Comparison of ENCODE assay signal across 12 mouse cellular contexts in the genomic region with DNA sequence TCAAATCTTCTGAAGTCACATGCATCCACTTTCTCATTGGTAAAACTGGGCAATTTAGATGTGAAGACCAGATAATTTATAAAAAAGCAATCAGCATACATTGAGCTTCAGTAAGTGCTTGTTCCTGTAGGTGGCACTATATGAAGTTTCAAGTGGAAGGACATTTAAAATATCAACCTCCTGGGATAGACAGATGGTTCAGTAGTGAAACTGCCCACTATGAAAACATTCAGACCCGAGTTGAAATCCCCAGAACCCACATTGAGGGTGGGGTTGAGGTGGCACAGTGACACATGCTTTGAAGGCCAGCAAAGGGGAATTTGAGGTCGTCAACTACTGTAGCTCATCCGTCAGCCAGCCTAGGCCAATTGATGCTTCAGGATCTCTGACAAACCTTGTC.
DNase-seq lines count a peak whose midpoint lies in the region; ATAC-seq and TF ChIP-seq lines count a peak whose summit lies in the region.
"Had no signal": no experiment of that assay in that cellular context is flagged by ENCODE, and none has a peak within 500 bp of the region (broad histone marks: within the 10 kb centered on the region; RNA-seq: fewer than 3 reads in every experiment).

No protein-coding gene starts in this region.

- no peaks in the 10 kb centered on the region for H3K27me3 ChIP-seq in kidney, postnatal 0 days (ENCODE audit: insufficient read depth, low read length)
- no peaks in the 10 kb centered on the region for H3K27me3 ChIP-seq in E14TG2a.4 (ENCODE audit: insufficient read depth, low read length)
- H3K27me3 ChIP-seq: embryonic facial prominence, embryonic 13.5 days; limb, embryonic 13.5 days had no signal

- no peak overlapping the region for H3K27ac ChIP-seq in gastrocnemius, adult 2 months
- no peak overlapping the region for H3K27ac ChIP-seq in kidney, postnatal 0 days
- H3K27ac ChIP-seq: embryonic facial prominence, embryonic 13.5 days; limb, embryonic 13.5 days had no signal

- H3K9me3 ChIP-seq in kidney, postnatal 0 days (replicated peaks; ENCODE audit: low read length), result no peaks in the 10 kb centered on the region
- H3K9me3 ChIP-seq in E14TG2a.4 (ENCODE audit: low read length), result no peaks in the 10 kb centered on the region
- H3K9me3 ChIP-seq: embryonic facial prominence, embryonic 13.5 days; limb, embryonic 13.5 days had no signal

- no peak overlapping the region for H3K4me3 ChIP-seq in gastrocnemius, adult 2 months
- H3K4me3 ChIP-seq in kidney, postnatal 0 days (replicated peaks; ENCODE audit: low read depth, low read length), result no peak overlapping the region
- no peak overlapping the region for H3K4me3 ChIP-seq in E14TG2a.4 (replicated peaks; ENCODE audit: low read length)
- H3K4me3 ChIP-seq: embryonic facial prominence, embryonic 13.5 days; limb, embryonic 13.5 days had no signal

- TF ChIP-seq CTCF in gastrocnemius, adult 2 months (IDR thresholded peaks at IDR 0.05), result peak; percentile 42
- peak; percentile 37 for TF ChIP-seq CTCF in kidney, postnatal 0 days (IDR thresholded peaks at IDR 0.05; ENCODE audit: low read depth)
- 0 out of 2 replicates have a peak, but pooled peaks have one; percentile 11 for TF ChIP-seq CTCF in E14TG2a.4 (conservative IDR thresholded peaks at IDR 0.05; ENCODE audit: low read length)

- no peaks in the 10 kb centered on the region for H3K36me3 ChIP-seq in kidney, postnatal 0 days (ENCODE audit: insufficient read depth, low read length)
- no peaks in the 10 kb centered on the region for H3K36me3 ChIP-seq in E14TG2a.4 (ENCODE audit: insufficient read depth, low read length)
- H3K36me3 ChIP-seq: embryonic facial prominence, embryonic 13.5 days; limb, embryonic 13.5 days had no signal

- no peaks in the 10 kb centered on the region for H3K4me1 ChIP-seq in kidney, postnatal 0 days (replicated peaks; ENCODE audit: insufficient read depth, low read length)
- H3K4me1 ChIP-seq in E14TG2a.4 (replicated peaks; ENCODE audit: low read depth, low read length), result no peaks in the 10 kb centered on the region
- H3K4me1 ChIP-seq: embryonic facial prominence, embryonic 13.5 days had no signal

- intact Hi-C loops in gastrocnemius, adult 2 months (cut with DNase I), result loop anchor here (10.0 kb wide), 2 partner anchors 216 to 336 kb away; no protein-coding TSS in a partner anchor
- intact Hi-C loops in gastrocnemius, postnatal 36 days (cut with DNase I), result loop anchor here (10.0 kb wide), 1 partner anchor 216 kb away; no protein-coding TSS in a partner anchor

- no peak overlapping the region for H3K9ac ChIP-seq in kidney, postnatal 0 days (ENCODE audit: low read depth, low read length)
- H3K9ac ChIP-seq: embryonic facial prominence, embryonic 13.5 days; limb, embryonic 13.5 days had no signal

- ATAC-seq in kidney, postnatal 0 days (replicated peaks; ENCODE audit: low FRiP score, low read depth), result no peak

- H3K4me2 ChIP-seq in kidney, postnatal 0 days (ENCODE audit: low read length), result no peak overlapping the region
- H3K4me2 ChIP-seq: embryonic facial prominence, embryonic 13.5 days; limb, embryonic 13.5 days had no signal

- 64% methylated on average over 3 of the region's 3 CpGs for WGBS in kidney, postnatal 0 days

- DNase-seq in gastrocnemius, adult 2 months, result no peak
- no peak for DNase-seq in gastrocnemius, adult 8-10 months (ENCODE audit: low spot score in 2 of 2)
- DNase-seq in kidney, postnatal 0 days (ENCODE audit: low spot score), result peak; percentile 6
- DNase-seq in kidney, postnatal 25 days, result no peak
- peak; percentile 19 for DNase-seq in 3T3-L1 (ENCODE audit: low read depth, low spot score)
- no peak for DNase-seq in cerebellum, adult 9-10 months
- no peak for DNase-seq in gastrocnemius, postnatal 36 days
- DNase-seq: cerebellum, adult 11-12 months; heart, postnatal 14 days had no signal

Comparison
In these comparisons a context has a peak if more than half of its experiments do, and no peak if none do; other contexts are left out.
1. DNase-seq: peak in kidney, postnatal 0 days (single experiment) and 3T3-L1 (single experiment); none in gastrocnemius, adult 2 months (single experiment), gastrocnemius, adult 8-10 months (0 of 2), kidney, postnatal 25 days (0 of 2), cerebellum, adult 9-10 months (single experiment) and gastrocnemius, postnatal 36 days (0 of 2).
2. Peak in every context shown above with its lines, with median percentiles within 50 percentile points of each other: CTCF ChIP-seq.